Mouse (Mus musculus) liver, embryonic 15.5 days (tissue): ENCODE measurements around the gene Unc13d. TPM values are rescaled to one million over a fixed set of nuclear protein-coding genes. Genes with fewer than 3 reads are reported as not detected.

Experiments used
- ATAC-seq: fragments of 200-750 bp; cut with Nextera tagmentation; 2 replicates; pipeline ENCODE4 v1.8.0; 2017; ENCODE audit warnings: moderate number of reproducible peaks, mild to moderate bottlenecking, moderate library complexity; ENCODE audit not compliant: insufficient read depth
- H3K27ac ChIP-seq: fragments of 300-500 bp; sonication (generic); replicated peaks from 2 replicates; pipeline ENCODE4 v1.5.1; 2015; ENCODE audit warnings: mild to moderate bottlenecking, inconsistent platforms
- H3K27me3 ChIP-seq: fragments of 300-500 bp; sonication (generic); 2 replicates; pipeline ENCODE4 v1.6.1; 2015; ENCODE audit warnings: mild to moderate bottlenecking, inconsistent platforms
- H3K36me3 ChIP-seq: fragments of 300-500 bp; sonication (generic); replicated peaks from 2 replicates; pipeline ENCODE4 v1.6.1; 2015; ENCODE audit warnings: moderate library complexity, mild to moderate bottlenecking, inconsistent platforms
- H3K4me1 ChIP-seq: fragments of 300-500 bp; sonication (generic); replicated peaks from 2 replicates; pipeline ENCODE4 v1.6.1; 2015; ENCODE audit warnings: inconsistent platforms
- H3K4me2 ChIP-seq: fragments of 300-500 bp; sonication (generic); 2 replicates; pipeline ENCODE4 v1.6.1; 2015; ENCODE audit warnings: moderate library complexity, mild to moderate bottlenecking, inconsistent platforms
- H3K4me3 ChIP-seq: fragments of 300-500 bp; sonication (generic); replicated peaks from 2 replicates; pipeline ENCODE4 v1.5.1; 2015; ENCODE audit warnings: mild to moderate bottlenecking, inconsistent platforms
- H3K9ac ChIP-seq: fragments of 300-500 bp; sonication (generic); 2 replicates; pipeline ENCODE4 v1.6.1; 2015; ENCODE audit warnings: moderate library complexity, mild to moderate bottlenecking, inconsistent platforms
- H3K9me3 ChIP-seq: fragments of 300-500 bp; sonication (generic); replicated peaks from 2 replicates; pipeline ENCODE4 v1.6.1; 2016; ENCODE audit warnings: inconsistent platforms
- WGBS: fragments of 180-500 bp; shearing (Covaris S2); methylation state at CpG from one replicate; pipeline ENCODE4 v1.1.7; 2015; ENCODE audit warnings: mixed read lengths; ENCODE audit not compliant: insufficient replicate concordance; 5-methylcytosine and 5-hydroxymethylcytosine counted together
- polyA plus RNA-seq: library from polyadenylated mRNA; unstranded; fragments of >200 nt; fragmentation: Nextera tagmentation; extraction: Ambion mirVana; gene quantifications from 2 replicates; pipeline ENCODE4 v1.2.1, GENCODE M21; 2015

Gene Unc13d
- polyA plus RNA-seq, 1 experiment from 2014 or later = 21.4 TPM

DNA sequence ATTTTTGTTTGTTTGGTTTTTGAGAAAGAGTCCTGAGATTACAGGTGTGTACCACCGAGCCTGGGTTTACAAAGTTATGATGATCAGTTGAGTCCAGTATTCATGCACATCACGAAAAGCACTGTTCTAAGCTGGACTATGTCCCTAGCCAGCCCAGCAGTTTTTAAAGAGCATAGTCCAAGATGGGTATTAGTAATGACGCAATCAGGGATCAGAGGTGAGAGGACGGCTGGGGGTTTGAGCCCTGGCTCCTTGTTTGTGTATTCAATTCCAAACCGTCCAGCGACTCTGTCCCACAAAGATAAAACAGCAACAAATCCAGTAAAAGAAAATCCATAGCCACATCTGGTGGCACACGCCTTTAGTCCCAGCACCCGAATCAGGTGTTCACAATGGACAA is 10.4 kb upstream of the Unc13d start:
- ATAC-seq = no peak
- Histone ChIP-seq H3K4me2 (peak overlapping the region; percentile 78), H3K9me3 (no peaks in the 10 kb centered on the region), H3K27ac (peak overlapping the region; percentile 87), H3K36me3 (peaks cover 23% of the 10 kb centered on the region), H3K4me1 (peaks cover 48% of the 10 kb centered on the region), H3K4me3 (0 out of 2 replicates have a peak overlapping the region, but pooled peaks have one; percentile 65), H3K27me3 (no peaks in the 10 kb centered on the region), H3K9ac (peak overlapping the region; percentile 65; the same call in 1 of the 2 replicates)
- 38% methylated on average over 8 of the region's 8 CpGs for WGBS

GRCm38 (mm10) chr11:116087194-116088130 is 9.7 kb upstream of the Unc13d start:
- WGBS = 3% methylated on average over 31 of the region's 31 CpGs
- H3K4me1 ChIP-seq = peaks cover 53% of the 10 kb centered on the region

GRCm38 (mm10) chr11:116086258-116087193 is 8.8 kb upstream of the Unc13d start, which contains the start of gene Wbp2:
TSS of gene Wbp2 (minus strand) at chr11:116086995.
- peak within 1 kb of the TSS; percentile 65 for H3K9ac ChIP-seq
- H3K36me3 ChIP-seq = peaks cover 40% of the 10 kb centered on the region
- peak within 1 kb of the TSS; percentile 65 for H3K4me3 ChIP-seq
- no peaks in the 10 kb centered on the region for H3K9me3 ChIP-seq
- 5% methylated on average over 42 of the region's 43 CpGs for WGBS
- peak within 1 kb of the TSS; percentile 78 for H3K4me2 ChIP-seq
- H3K27me3 ChIP-seq = no peaks in the 10 kb centered on the region
- ATAC-seq = peak; percentile 92
- peak within 1 kb of the TSS; percentile 88 for H3K27ac ChIP-seq
- H3K4me1 ChIP-seq = peaks cover 62% of the 10 kb centered on the region

More at GRCm38 (mm10) chr11:116087194-116088130, 9.7 kb upstream of the Unc13d start:
- Histone ChIP-seq H3K36me3 (peaks cover 30% of the 10 kb centered on the region), H3K4me2 (peak overlapping the region; percentile 78), H3K9ac (peak overlapping the region; percentile 65), H3K9me3 (no peaks in the 10 kb centered on the region), H3K27ac (peak overlapping the region; percentile 87), H3K4me3 (peak overlapping the region; percentile 65), H3K27me3 (no peaks in the 10 kb centered on the region)
- ATAC-seq = peak; percentile 79

DNA sequence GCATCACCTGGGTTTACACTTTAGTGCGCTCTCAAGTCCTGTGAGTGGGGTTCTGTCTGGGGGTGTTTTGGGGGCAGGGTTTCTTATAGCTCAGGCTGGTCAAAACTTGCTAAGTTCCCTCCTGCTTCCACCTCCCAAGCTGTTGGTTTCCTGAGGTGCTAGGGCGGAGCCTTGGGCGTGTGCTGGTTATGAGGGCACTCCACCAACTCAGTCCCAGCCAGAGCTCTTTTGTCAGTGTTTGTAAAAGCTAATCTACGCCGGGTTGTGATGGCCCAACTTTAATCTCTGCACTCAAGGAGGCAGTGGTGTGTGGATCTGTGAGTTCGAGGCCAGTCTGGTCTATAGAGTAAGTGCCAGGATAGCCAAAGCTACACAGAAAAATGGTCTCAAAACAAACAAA is 6.4 kb upstream of the Unc13d start:
- H3K4me2 ChIP-seq = peak overlapping the region; percentile 78
- peak overlapping the region; percentile 65; the same call in 1 of the 2 replicates for H3K4me3 ChIP-seq
- no peak for ATAC-seq
- H3K36me3 ChIP-seq = peaks cover 63% of the 10 kb centered on the region
- H3K27ac ChIP-seq = peak overlapping the region; percentile 88
- H3K4me1 ChIP-seq = peaks cover 85% of the 10 kb centered on the region
- no peaks in the 10 kb centered on the region for H3K27me3 ChIP-seq
- no peaks in the 10 kb centered on the region for H3K9me3 ChIP-seq
- H3K9ac ChIP-seq = 0 out of 2 replicates have a peak overlapping the region, but pooled peaks have one; percentile 16
- WGBS = 39% methylated on average over 6 of the region's 6 CpGs

DNA sequence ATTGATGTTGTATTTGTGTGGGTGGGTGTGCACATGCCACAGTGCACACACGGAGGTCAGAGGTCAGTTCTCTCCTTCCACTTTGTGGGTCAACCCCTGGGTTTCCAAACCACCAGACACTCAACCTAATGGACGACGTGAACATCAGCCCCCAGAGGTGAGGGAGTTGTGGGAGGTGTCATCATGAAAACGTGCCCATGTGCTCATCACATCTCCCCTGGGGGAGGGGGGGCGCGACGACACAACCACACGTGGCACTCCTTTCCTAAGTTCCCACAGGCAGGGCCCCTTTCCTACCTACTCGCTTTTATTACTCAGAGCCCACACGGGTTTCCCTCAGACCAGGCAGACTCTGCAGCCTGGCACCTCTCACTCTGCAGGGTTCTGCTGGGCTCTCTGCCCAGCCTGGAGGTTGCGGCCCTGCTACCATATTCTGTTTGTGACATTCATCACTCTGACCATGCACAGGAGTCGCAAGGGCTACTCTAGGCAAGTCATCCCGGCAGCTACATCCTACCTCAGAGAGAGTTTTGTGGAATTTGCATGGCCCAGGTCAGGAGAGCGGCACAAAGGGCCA is 5.4 kb upstream of the Unc13d start:
- peaks cover 86% of the 10 kb centered on the region for H3K4me1 ChIP-seq
- no peak overlapping the region for H3K9ac ChIP-seq
- peak overlapping the region; percentile 65; the same call in 1 of the 2 replicates for H3K4me3 ChIP-seq
- H3K36me3 ChIP-seq = peaks cover 70% of the 10 kb centered on the region
- peak overlapping the region; percentile 88 for H3K27ac ChIP-seq
- no peak overlapping the region for H3K4me2 ChIP-seq
- 84% methylated on average over 14 of the region's 14 CpGs for WGBS
- no peaks in the 10 kb centered on the region for H3K27me3 ChIP-seq
- H3K9me3 ChIP-seq = no peaks in the 10 kb centered on the region
- ATAC-seq = no peak

DNA sequence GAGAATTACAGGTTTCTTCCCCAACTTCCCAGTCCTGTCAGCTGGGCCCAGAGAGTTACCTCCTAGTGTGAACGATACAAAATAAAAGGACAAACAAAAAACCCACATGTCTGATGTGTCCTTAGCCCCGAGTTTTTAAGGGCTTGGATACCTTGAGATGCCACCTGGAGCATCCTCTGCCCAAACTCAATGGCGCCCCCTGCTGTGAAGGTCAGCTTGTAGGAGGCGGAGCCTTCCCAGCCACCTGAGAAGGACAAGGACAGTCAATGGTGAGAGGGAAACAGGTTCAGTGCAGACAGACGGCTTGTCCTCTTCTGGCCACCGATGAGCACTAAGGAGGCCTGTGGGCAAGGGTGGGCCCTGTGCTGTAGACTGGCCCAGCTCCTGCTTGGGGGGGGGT is 3.3 kb upstream of the Unc13d start:
- Histone ChIP-seq H3K36me3 (peaks cover 70% of the 10 kb centered on the region), H3K4me1 (peaks cover 97% of the 10 kb centered on the region), H3K27me3 (no peaks in the 10 kb centered on the region), H3K4me2 (no peak overlapping the region), H3K9me3 (no peaks in the 10 kb centered on the region), H3K4me3 (no peak overlapping the region), H3K9ac (no peak overlapping the region), H3K27ac (peak overlapping the region; percentile 26; the same call in 1 of the 2 replicates)
- ATAC-seq = no peak
- WGBS = 53% methylated on average over 6 of the region's 6 CpGs

DNA sequence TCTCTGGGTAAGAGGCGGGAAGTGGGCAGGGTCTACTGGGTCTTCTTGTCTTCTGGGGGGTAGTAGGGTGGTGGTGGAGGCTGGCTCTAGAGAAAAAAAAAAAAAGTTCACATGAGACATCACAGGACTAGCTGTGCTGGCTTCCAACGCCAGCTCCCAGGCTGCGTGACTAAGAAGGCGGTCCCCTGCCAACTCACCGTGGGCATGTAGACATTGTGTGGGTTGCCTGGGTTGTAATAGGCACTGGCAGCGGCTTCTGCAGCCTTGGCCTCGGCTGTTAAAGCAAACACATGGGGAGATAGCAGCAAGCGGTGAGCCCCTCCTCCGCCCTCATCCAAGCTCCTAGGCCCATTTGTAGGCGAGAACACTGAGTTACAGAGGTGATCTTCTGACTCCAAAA is 1.8 kb upstream of the Unc13d start:
- H3K27ac ChIP-seq = peak overlapping the region; percentile 96

DNA sequence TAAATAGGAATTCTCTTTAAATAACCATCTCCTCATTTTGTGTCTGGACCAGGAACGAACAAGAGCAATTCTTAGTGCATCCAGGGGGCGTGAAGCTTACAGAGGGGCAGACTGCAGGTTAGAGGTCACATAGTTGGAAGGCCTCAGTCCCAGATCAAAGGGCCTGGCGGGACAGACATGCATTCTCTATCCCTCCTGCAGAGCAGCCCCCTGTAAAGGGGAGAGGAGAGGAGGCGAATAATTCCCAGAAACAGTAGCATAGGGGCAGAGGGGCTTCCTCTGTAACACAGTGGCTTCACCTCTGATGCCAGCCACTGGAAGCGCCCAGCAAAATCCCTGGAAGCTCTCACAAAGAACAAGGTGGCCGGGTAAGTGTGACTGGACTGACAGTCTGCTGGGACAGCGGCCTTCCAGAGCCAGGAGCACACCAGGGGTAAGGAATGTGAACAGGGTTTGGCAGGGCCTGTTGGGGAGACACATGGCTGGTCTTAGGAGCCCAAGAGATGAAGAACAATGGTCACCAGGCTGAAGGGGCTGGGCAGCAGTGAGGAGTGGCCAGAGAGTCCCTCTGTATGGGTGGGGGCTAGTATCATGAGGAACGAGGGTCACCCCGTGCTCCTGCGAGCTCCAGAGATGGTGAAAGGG is 1.0 kb upstream of the Unc13d start:
- Histone ChIP-seq H3K36me3 (peaks cover 55% of the 10 kb centered on the region), H3K4me3 (0 out of 2 replicates have a peak overlapping the region, but pooled peaks have one; percentile 2)

More for the DNA sequence above, 1.8 kb upstream of the Unc13d start:
- no peak for ATAC-seq
- Histone ChIP-seq H3K9ac (0 out of 2 replicates have a peak overlapping the region, but pooled peaks have one; percentile 6), H3K4me1 (peaks cover 94% of the 10 kb centered on the region), H3K9me3 (no peaks in the 10 kb centered on the region), H3K4me2 (no peak overlapping the region; the same call in 1 of the 2 replicates), H3K36me3 (peaks cover 62% of the 10 kb centered on the region), H3K4me3 (no peak overlapping the region), H3K27me3 (no peaks in the 10 kb centered on the region)
- 57% methylated on average over 10 of the region's 10 CpGs for WGBS

DNA sequence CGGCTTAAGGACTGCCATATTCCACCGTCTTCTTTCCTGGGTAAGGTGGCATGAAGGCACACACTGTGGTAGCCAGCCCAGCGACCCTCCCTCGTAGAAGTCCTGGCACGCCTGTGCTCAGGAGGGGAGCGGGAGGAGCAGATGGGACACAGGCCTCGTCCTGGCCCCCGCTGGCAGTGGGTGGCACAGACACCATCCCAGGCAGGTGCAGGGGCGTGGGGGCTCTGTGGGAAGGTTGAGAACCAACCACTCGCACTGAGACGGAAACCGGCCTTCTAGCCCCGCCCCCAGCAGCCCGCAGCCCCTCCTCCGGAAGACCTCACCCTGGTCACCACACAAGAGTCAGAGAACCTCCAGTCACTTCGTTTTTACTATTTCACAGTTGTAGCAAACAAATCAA is 460 bp upstream of the Unc13d start:
- 7% methylated on average over 16 of the region's 16 CpGs for WGBS
- Histone ChIP-seq H3K36me3 (peaks cover 49% of the 10 kb centered on the region), H3K9me3 (no peaks in the 10 kb centered on the region), H3K4me3 (peak overlapping the region; percentile 68), H3K27ac (peak overlapping the region; percentile 96), H3K9ac (peak overlapping the region; percentile 85), H3K4me2 (peak overlapping the region; percentile 88), H3K4me1 (peaks cover 89% of the 10 kb centered on the region), H3K27me3 (no peaks in the 10 kb centered on the region)
- peak; percentile 13 for ATAC-seq

More for the DNA sequence above, 1.0 kb upstream of the Unc13d start:
- ATAC-seq = no peak
- peaks cover 94% of the 10 kb centered on the region for H3K4me1 ChIP-seq
- 59% methylated on average over 10 of the region's 10 CpGs for WGBS
- peak overlapping the region; percentile 96 for H3K27ac ChIP-seq
- peak overlapping the region; percentile 85; the same call in 1 of the 2 replicates for H3K9ac ChIP-seq
- H3K27me3 ChIP-seq = no peaks in the 10 kb centered on the region
- peak overlapping the region; percentile 88 for H3K4me2 ChIP-seq
- H3K9me3 ChIP-seq = no peaks in the 10 kb centered on the region

GRCm38 (mm10) chr11:116076836-116077235 is 925 bp downstream of the Unc13d start:
- 8% methylated on average over 7 of the region's 7 CpGs for WGBS
- H3K36me3 ChIP-seq = peaks cover 47% of the 10 kb centered on the region

More at GRCm38 (mm10) chr11:116076836-116077235, 925 bp downstream of the Unc13d start:
- Histone ChIP-seq H3K27me3 (no peaks in the 10 kb centered on the region), H3K9ac (peak overlapping the region; percentile 85), H3K9me3 (no peaks in the 10 kb centered on the region), H3K4me2 (peak overlapping the region; percentile 88), H3K4me3 (peak overlapping the region; percentile 68), H3K27ac (peak overlapping the region; percentile 96), H3K4me1 (peaks cover 81% of the 10 kb centered on the region)
- peak; percentile 51 for ATAC-seq
